Mouse (Mus musculus) natural killer cell, adult 2 months (primary cell): ENCODE data around the gene Etnk2.

Source experiments
- DNase-seq, 2 experiments: peaks; one replicate each; pipeline ENCODE4 v3.0.0; 2022; ENCODE audit warnings: low spot score in 2 of 2

Etnk2 gene

GRCm38 (mm10) chr1:133417113-133417512, 53.7 kb downstream of the Etnk2 start:
- no peak for DNase-seq

- DNase-seq = no peak
Measured at GRCm38 (mm10) chr1:133417539-133417938, 54.2 kb downstream of the Etnk2 start.

GRCm38 (mm10) chr1:133418164-133418800, 54.9 kb downstream of the Etnk2 start:
- DNase-seq = peak; percentile 31 to 72

GRCm38 (mm10) chr1:133419178-133419834, 55.9 kb downstream of the Etnk2 start:
- DNase-seq = no peak

- no peak for DNase-seq
Measured at GRCm38 (mm10) chr1:133420491-133420890, 57.1 kb downstream of the Etnk2 start.

- no peak for DNase-seq
Measured at GRCm38 (mm10) chr1:133421061-133421460, 57.7 kb downstream of the Etnk2 start.

- DNase-seq = no peak
Measured at GRCm38 (mm10) chr1:133421975-133422570, 58.7 kb downstream of the Etnk2 start.

GRCm38 (mm10) chr1:133422615-133423161, 59.3 kb downstream of the Etnk2 start:
- DNase-seq = no peak

- DNase-seq = no peak
Measured at GRCm38 (mm10) chr1:133423166-133423542, 59.8 kb downstream of the Etnk2 start.

GRCm38 (mm10) chr1:133423543-133424480, 60.4 kb downstream of the Etnk2 start, which contains the start of gene Sox13:
Gene Sox13 (minus strand): TSS chr1:133424377.
- DNase-seq = no peak

- no peak for DNase-seq
Measured at GRCm38 (mm10) chr1:133424547-133425140, 61.3 kb downstream of the Etnk2 start.
